Mouse (Mus musculus): ENCODE measurements around the gene Ywhag. TPM values are rescaled to one million over a fixed set of nuclear protein-coding genes. Genes with fewer than 3 reads are reported as not detected.

Gene Ywhag
- polyA plus RNA-seq, 1 experiment: 56.5 TPM

DNA sequence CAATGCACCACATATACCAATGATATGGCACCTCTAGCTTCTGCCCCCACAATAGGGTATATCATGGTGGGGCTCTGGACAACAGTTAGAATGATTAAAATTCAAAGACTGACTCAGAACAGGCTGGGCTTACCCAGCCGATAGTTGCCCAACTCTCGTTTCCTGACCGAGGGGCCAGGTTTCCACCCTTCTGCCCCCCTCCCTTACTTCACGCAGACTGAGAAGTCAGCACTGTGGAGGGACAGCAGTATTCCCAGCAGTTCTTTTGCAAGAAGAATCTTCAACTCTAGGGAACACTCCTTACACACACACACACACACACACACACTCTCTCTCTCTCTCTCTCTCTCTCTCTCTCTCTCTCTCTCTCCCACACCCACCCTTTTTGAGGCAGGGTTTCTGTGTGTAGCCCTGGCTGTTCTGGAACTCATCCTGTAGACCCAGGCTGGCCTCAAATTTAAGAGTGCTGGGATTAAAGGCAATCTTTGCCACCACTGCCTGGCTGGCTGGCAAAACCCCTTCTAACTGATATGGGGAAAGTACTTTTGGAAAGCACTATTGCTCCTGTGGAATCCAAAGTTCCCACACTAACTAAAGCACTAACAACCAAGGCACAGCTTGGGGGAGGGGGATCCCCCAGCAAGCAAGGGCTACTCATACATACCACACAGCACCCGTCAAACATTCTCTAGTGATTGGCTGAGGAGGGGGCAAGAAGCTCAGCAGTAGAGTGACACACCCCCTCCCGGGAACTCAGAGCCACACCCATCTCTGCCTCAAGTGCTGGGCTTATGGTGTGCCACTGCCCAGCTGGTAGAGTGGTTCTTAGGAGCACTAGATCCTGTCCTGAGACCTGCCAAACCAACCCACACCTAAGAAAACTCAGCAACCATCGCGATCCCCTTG, 28.8 kb downstream of the Ywhag start:
- Histone ChIP-seq H3K27me3 (ENCODE audit: control insufficient read depth, insufficient read depth, low read length) (no peaks in the 10 kb centered on the region), H3K36me3 (ENCODE audit: control insufficient read depth, insufficient read depth, low read length) (peaks cover 13% of the 10 kb centered on the region), H3K4me1 (replicated peaks; ENCODE audit: control insufficient read depth, insufficient read depth, low read length) (peaks cover 3% of the 10 kb centered on the region), H3K27ac (ENCODE audit: control insufficient read depth, insufficient read depth, low read length) (no peak overlapping the region), H3K4me3 (ENCODE audit: control insufficient read depth, insufficient read depth, low read length) (no peak overlapping the region)
- DNase-seq: no peak
- 87% methylated on average over 8 of the region's 8 CpGs for WGBS
- no peak for TF ChIP-seq CTCF (IDR thresholded peaks at IDR 0.05; ENCODE audit: borderline replicate concordance, control insufficient read depth, extremely low read depth, insufficient read depth, low read length, poor library complexity)
- TF ChIP-seq POLR2A (IDR thresholded peaks at IDR 0.05; ENCODE audit: control insufficient read depth, extremely low read depth, insufficient read depth, low read length, poor library complexity): no peak

DNA sequence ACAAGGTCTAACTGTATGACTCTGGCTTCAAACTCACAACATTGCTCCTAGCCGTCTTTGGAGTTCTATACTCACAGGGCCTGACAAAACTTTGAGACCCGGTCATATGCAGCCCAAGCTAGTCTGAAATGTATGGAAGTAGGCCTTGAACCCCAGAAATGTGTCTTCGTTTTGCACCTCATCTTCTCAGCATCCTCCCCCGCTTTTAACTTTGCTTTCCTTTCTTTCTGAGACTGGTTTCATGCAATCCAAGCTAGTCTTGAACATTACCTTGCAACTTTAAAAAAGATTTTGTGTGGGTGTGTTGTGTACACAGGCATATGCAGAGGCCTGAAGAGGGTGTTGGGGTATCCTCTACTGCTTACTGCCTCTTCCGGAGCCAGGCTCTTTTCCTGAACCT, 30.2 kb downstream of the Ywhag start:
- H3K4me3 ChIP-seq (ENCODE audit: control insufficient read depth, insufficient read depth, low read length): no peak overlapping the region
- H3K27ac ChIP-seq (ENCODE audit: control insufficient read depth, insufficient read depth, low read length): no peak overlapping the region
- peaks cover 5% of the 10 kb centered on the region for H3K36me3 ChIP-seq (ENCODE audit: control insufficient read depth, insufficient read depth, low read length)
- WGBS: 78% methylated on average over 5 of the region's 5 CpGs
- no peak for DNase-seq
- TF ChIP-seq POLR2A (IDR thresholded peaks at IDR 0.05; ENCODE audit: control insufficient read depth, extremely low read depth, insufficient read depth, low read length, poor library complexity) (no peak), CTCF (IDR thresholded peaks at IDR 0.05; ENCODE audit: borderline replicate concordance, control insufficient read depth, extremely low read depth, insufficient read depth, low read length, poor library complexity) (no peak)
- H3K27me3 ChIP-seq (ENCODE audit: control insufficient read depth, insufficient read depth, low read length): no peaks in the 10 kb centered on the region
- peaks cover 3% of the 10 kb centered on the region for H3K4me1 ChIP-seq (replicated peaks; ENCODE audit: control insufficient read depth, insufficient read depth, low read length)

DNA sequence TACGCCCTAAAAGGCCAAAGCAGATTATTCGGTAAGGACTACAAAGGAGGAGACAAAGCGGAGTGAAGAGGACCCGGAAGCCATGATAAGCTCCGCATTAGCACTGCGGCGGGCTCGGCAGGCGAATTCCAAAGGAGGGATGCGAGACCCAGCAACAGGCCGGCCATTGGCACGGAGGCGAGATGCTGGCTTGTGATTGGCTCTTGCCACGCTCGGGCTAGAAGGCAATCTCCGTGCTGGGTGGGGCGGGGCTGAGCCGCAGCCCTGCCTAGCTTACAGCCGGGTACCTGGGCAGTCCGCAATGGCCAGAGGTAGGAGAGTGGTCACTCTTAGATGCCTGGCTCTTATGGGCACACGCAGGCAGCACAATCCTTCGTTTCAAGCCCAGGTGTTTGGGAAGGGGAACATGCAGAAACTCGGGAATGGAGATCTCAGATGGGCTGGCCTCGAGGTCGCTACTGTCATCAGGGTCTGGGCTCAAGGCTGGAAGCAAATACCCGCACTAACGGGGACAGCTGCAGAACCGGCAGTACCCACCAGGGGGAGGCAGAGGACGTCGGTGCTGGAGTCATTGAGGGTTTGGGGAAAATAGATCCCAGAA, 30.8 kb downstream of the Ywhag start:
- TF ChIP-seq POLR2A (IDR thresholded peaks at IDR 0.05; ENCODE audit: control insufficient read depth, extremely low read depth, insufficient read depth, low read length, poor library complexity): no peak
- TF ChIP-seq CTCF (IDR thresholded peaks at IDR 0.05; ENCODE audit: borderline replicate concordance, control insufficient read depth, extremely low read depth, insufficient read depth, low read length, poor library complexity): peak; percentile 91
- WGBS: 12% methylated on average over 30 of the region's 30 CpGs
- H3K4me3 ChIP-seq (ENCODE audit: control insufficient read depth, insufficient read depth, low read length): no peak overlapping the region
- no peaks in the 10 kb centered on the region for H3K27me3 ChIP-seq (ENCODE audit: control insufficient read depth, insufficient read depth, low read length)
- peaks cover 3% of the 10 kb centered on the region for H3K4me1 ChIP-seq (replicated peaks; ENCODE audit: control insufficient read depth, insufficient read depth, low read length)
- DNase-seq: peak; percentile 81
- H3K27ac ChIP-seq (ENCODE audit: control insufficient read depth, insufficient read depth, low read length): no peak overlapping the region
- H3K36me3 ChIP-seq (ENCODE audit: control insufficient read depth, insufficient read depth, low read length): no peaks in the 10 kb centered on the region

DNA sequence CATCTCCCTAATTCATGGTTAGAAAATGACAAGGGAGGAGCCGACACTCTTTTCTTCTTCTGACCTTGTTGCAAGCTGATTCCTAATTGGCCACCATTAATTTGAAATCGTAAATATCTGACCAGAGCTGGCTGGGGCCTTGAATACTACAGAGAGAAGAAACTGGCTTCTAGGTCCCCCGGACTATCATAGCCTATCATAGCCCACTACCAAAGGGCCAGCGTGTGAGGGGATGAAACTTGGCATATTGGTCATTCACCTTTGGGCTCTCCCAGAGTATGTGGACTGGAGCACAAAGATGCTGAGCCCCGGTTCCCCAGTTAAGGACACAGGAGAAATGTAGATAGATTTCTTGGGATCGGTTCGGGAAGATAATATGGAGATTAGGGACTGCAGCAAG, 31.4 kb downstream of the Ywhag start:
- TF ChIP-seq POLR2A (IDR thresholded peaks at IDR 0.05; ENCODE audit: control insufficient read depth, extremely low read depth, insufficient read depth, low read length, poor library complexity) (no peak), CTCF (IDR thresholded peaks at IDR 0.05; ENCODE audit: borderline replicate concordance, control insufficient read depth, extremely low read depth, insufficient read depth, low read length, poor library complexity) (no peak)
- no peak for DNase-seq
- Histone ChIP-seq H3K27ac (ENCODE audit: control insufficient read depth, insufficient read depth, low read length) (no peak overlapping the region), H3K4me3 (ENCODE audit: control insufficient read depth, insufficient read depth, low read length) (no peak overlapping the region), H3K4me1 (replicated peaks; ENCODE audit: control insufficient read depth, insufficient read depth, low read length) (peaks cover 3% of the 10 kb centered on the region), H3K27me3 (ENCODE audit: control insufficient read depth, insufficient read depth, low read length) (no peaks in the 10 kb centered on the region), H3K36me3 (ENCODE audit: control insufficient read depth, insufficient read depth, low read length) (no peaks in the 10 kb centered on the region)
- 56% methylated on average over 7 of the region's 7 CpGs for WGBS

DNA sequence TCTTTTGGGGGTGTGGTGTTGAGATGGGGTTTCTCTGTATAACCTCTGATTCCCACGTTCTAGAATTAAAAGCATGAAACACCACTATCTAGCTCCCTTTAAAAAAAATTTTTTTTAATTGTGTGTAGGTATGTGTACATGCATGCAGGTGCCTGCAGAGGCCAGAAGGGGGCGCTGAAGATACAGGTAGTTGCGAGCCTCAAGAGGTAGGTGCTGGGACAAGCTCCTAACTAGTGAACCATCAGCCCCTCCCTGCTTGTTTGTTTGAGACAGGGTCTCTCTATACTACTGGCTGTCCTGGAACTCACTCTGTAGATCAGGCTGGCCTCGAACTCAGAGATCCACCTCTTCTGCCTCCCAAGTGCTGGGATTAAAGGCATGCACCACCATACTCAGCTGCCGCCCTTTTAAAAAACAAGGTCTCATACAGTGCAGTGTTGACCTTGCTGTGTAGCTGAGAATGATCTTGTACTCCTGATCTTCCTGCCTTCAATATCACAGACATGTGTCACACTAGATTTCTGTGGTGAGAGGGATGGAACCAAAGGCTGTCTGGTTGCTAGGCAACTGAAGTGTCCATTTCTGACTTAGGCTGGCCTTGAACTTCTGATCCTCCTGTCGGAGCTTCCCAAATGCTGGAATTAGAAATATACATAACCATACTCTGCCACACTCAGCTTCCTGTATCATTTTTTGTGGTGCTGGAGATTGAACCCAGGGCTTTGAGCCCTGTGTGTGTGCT, 32.9 kb downstream of the Ywhag start:
- Histone ChIP-seq H3K4me1 (replicated peaks; ENCODE audit: control insufficient read depth, insufficient read depth, low read length) (peaks cover 3% of the 10 kb centered on the region), H3K27ac (ENCODE audit: control insufficient read depth, insufficient read depth, low read length) (no peak overlapping the region), H3K27me3 (ENCODE audit: control insufficient read depth, insufficient read depth, low read length) (no peaks in the 10 kb centered on the region), H3K36me3 (ENCODE audit: control insufficient read depth, insufficient read depth, low read length) (no peaks in the 10 kb centered on the region), H3K4me3 (ENCODE audit: control insufficient read depth, insufficient read depth, low read length) (no peak overlapping the region)
- TF ChIP-seq POLR2A (IDR thresholded peaks at IDR 0.05; ENCODE audit: control insufficient read depth, extremely low read depth, insufficient read depth, low read length, poor library complexity): no peak
- TF ChIP-seq CTCF (IDR thresholded peaks at IDR 0.05; ENCODE audit: borderline replicate concordance, control insufficient read depth, extremely low read depth, insufficient read depth, low read length, poor library complexity): no peak
- WGBS: 71% methylated on average over 6 of the region's 6 CpGs
- DNase-seq: peak; percentile 36

DNA sequence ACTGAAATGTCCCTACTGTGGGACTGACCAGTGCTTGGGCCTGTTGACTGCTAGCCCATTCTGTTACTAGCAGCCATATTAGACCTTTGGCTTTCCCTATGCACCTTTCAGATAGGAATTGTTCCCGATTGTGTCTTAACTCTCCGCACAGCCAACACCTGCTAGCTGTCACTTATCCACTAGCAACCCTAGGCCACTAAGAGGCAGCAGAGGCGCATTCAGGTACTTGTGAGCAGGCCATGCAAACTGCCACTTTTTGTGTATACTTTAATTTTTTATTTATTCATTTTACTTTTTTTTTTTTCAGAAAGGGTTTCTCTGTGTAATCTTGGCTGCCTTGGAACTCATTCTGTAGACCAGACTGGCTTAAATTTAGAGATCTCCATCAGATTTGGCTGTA, 33.7 kb downstream of the Ywhag start:
- H3K4me3 ChIP-seq (ENCODE audit: control insufficient read depth, insufficient read depth, low read length): no peak overlapping the region
- DNase-seq: no peak
- 89% methylated on average over 3 of the region's 3 CpGs for WGBS

More for the DNA sequence above, 33.7 kb downstream of the Ywhag start:
- TF ChIP-seq POLR2A (IDR thresholded peaks at IDR 0.05; ENCODE audit: control insufficient read depth, extremely low read depth, insufficient read depth, low read length, poor library complexity) (no peak), CTCF (IDR thresholded peaks at IDR 0.05; ENCODE audit: borderline replicate concordance, control insufficient read depth, extremely low read depth, insufficient read depth, low read length, poor library complexity) (no peak)
- no peak overlapping the region for H3K27ac ChIP-seq (ENCODE audit: control insufficient read depth, insufficient read depth, low read length)
- no peaks in the 10 kb centered on the region for H3K36me3 ChIP-seq (ENCODE audit: control insufficient read depth, insufficient read depth, low read length)
- no peaks in the 10 kb centered on the region for H3K27me3 ChIP-seq (ENCODE audit: control insufficient read depth, insufficient read depth, low read length)
- peaks cover 3% of the 10 kb centered on the region for H3K4me1 ChIP-seq (replicated peaks; ENCODE audit: control insufficient read depth, insufficient read depth, low read length)
